Mouse (Mus musculus) frontal cortex, postnatal 14 days (tissue): ENCODE data around the gene Ei24.

Experiments used
- DNase-seq, 2 experiments: peaks; one replicate each; pipeline ENCODE4 v3.0.0; 2022; ENCODE audit warnings: low spot score in 2 of 2

Gene Ei24

DNA sequence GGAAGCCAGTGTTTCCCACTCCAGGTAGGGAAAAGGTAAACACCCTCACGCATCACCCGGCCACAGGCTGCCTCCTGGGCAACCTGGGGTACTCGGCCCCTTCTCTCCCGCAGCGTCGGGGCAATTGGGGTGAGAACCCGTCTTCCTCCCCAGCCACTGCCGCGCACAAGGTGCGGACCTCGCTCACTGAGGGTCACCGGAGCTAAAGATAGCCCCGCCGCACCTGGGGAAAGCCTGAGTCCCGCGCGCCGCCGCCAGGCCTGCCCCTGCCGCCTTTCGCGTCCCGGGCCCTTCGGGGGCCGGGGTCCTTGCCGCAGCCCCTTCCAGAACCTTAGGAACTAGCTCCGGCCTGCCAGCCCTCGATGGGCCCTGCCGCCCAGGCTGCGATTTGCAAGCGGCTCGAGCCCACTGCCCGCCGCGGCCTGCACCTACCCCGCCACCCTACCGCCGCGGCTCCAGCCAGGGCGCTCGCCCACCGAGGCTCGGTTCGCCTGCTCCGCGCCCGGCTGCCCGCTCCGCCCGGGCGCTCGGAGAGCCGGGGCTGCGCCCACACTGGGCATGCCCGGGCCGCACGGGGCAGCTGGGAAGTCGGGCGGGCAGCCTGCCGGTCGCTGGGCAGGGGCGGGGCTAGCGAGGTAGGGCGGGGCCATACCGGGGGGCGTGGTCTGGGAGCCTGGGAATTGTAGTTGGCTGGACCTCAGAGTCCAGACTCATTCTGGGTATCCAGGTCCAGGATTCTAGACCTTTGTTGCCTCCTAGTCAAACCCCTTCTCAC, at the start of gene Ei24:
Ei24 (minus strand) TSS at position 613 of the 775 bp plus-strand sequence.
- peak; percentile 72 to 90 for DNase-seq

GRCm38 (mm10) chr9:36846346-36846745, 49.2 kb upstream of the Ei24 start:
- no peak for DNase-seq

GRCm38 (mm10) chr9:36833914-36834313, 36.7 kb upstream of the Ei24 start:
- no peak for DNase-seq

GRCm38 (mm10) chr9:36833043-36833881, 36.1 kb upstream of the Ei24 start:
- DNase-seq: peak; percentile 46 to 61

DNA sequence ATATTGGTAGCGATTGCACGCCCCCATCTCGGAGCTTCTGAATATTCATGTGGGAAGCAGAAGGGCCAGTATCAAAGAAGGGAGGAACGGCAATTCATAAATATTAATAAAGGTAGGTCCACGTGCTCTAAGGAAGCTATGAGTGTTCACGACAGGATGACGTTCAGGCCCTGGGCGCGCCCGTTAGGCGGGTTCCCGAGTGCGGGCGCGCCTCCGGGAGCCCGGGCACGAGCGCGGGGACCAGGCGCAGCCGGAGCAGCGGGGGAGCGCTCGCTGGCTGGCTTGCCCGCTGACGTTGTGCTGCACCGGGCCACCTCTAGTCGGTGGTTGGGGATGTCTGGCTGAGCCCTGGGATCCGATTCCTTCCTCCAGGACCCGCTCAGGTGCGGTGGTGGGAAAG, 35.3 kb upstream of the Ei24 start:
- peak; percentile 83 to 85 for DNase-seq

- DNase-seq: no peak
These were observed 34.2 kb upstream of the Ei24 start for GRCm38 (mm10) chr9:36831401-36831800.

- no peak for DNase-seq
These were observed 29.6 kb upstream of the Ei24 start for GRCm38 (mm10) chr9:36826612-36827363.

DNA sequence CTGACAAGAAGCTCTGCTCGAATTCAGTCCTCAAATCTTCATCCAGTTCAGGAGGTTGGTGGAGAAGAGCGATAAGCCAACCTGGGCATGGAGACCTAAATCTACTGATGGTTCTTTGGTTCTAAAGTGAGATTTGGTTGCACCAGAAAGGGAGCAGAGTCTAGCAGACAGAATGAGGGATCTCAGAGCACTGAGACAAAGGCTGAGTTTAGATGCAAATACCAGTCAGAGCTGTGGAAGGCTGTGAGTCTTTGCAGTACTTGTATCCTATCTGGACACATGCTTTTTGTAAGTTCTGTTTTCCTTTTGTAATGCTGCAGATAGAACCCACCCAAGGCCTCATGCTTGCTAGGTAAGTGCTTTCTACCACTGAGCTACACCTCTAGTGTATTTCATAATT, 24.8 kb upstream of the Ei24 start:
- DNase-seq: peak in 1 of 2 experiments; percentile 17

GRCm38 (mm10) chr9:36821644-36822000, 24.4 kb upstream of the Ei24 start, which contains the start of gene Fez1:
Gene Fez1 (plus strand): TSS chr9:36821864.
- peak; percentile 85 to 89 for DNase-seq

GRCm38 (mm10) chr9:36820969-36821643, 23.9 kb upstream of the Ei24 start:
- DNase-seq: peak in 1 of 2 experiments; percentile 12

DNA sequence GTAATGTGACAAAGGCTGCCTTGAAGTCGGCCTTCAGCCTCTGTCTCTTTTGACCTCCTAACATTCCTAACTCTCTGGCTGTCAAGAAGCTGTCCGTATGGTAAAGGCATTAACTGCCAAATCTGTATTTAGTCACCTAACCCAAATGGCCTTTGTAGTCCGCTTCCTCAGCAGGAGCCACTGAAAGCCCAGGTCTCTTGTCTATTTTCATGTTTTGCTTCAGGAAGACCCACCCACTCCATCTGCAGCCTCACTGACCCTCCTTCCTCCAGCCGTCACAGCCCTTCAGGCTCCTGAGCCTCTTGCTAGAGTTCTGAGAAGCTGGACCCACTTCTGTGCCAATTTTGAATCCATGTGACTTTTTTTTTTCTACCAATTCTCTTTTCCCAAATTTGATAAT, 21.7 kb upstream of the Ei24 start:
- no peak for DNase-seq

DNA sequence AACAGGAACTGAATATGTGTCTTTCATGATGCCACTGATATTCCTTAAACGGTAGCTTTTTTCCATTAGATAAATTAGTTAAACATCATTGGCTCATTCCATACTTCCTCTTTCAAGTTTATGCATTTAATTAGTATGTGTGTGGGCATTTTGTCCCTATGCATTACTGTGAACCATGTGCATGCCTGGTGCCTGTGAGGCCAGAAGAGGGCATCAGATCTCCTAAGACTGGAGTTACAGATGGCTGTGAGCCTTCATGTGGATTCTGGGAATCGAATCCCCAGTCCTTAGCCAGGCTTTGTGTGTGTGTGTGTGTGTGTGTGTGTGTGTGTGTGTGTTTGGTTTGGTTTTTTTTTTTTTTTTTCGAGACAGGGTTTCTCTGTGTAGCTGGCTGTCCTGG, 17.3 kb upstream of the Ei24 start:
- no peak for DNase-seq

GRCm38 (mm10) chr9:36808126-36808785, 11.1 kb upstream of the Ei24 start:
- no peak for DNase-seq

GRCm38 (mm10) chr9:36805256-36805975, 8.2 kb upstream of the Ei24 start:
- DNase-seq: no peak

- no peak for DNase-seq
These were observed 6.7 kb upstream of the Ei24 start for GRCm38 (mm10) chr9:36803926-36804325.

- no peak for DNase-seq
These were observed 6.2 kb upstream of the Ei24 start for GRCm38 (mm10) chr9:36803386-36803785.

- no peak for DNase-seq
These were observed 5.8 kb upstream of the Ei24 start for GRCm38 (mm10) chr9:36802951-36803350.

- DNase-seq: no peak
These were observed 4.8 kb upstream of the Ei24 start for GRCm38 (mm10) chr9:36801961-36802360.

GRCm38 (mm10) chr9:36796224-36796623, 969 bp downstream of the Ei24 start:
- DNase-seq: no peak

- DNase-seq: no peak
These were observed 1.6 kb downstream of the Ei24 start for GRCm38 (mm10) chr9:36795556-36795955.
